Mouse (Mus musculus): Measurements from ENCODE around the gene Zbtb17.

The Zbtb17 gene

GRCm38 (mm10) chr4:141484071-141484470 is 39.6 kb downstream of the Zbtb17 start:
- intact Hi-C loops (cut with DNase I) = no loop called here

GRCm38 (mm10) chr4:141487581-141487980 is 43.1 kb downstream of the Zbtb17 start:
- intact Hi-C loops (cut with DNase I) = no loop called here

- intact Hi-C loops (cut with DNase I) = no loop called here
Measured at GRCm38 (mm10) chr4:141488670-141489069, 44.2 kb downstream of the Zbtb17 start.

DNA sequence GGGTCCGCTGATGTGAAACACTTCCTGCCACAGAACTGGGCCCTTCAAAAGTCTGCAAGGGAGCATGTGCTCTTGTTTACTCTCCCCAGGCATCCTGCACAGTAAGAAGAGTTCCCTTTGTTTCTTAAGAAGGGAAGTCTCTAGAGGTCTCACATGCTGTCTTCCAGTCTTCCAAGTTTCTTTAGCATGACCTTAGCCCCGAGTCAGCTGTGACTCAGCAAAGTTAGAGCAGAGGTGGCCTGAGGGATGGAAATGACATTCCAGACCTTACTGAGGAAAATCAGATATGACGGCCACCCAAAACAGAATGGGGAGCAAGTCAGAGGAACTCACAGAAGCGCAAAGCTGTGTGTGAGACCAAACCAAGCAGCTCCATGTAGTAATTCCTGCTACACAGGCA is 56.2 kb downstream of the Zbtb17 start:
- intact Hi-C loops (cut with DNase I) = loop anchor here (5.0 kb wide), 1 partner anchor 37 kb away; the partner anchor contains the start of gene Spen

- intact Hi-C loops (cut with DNase I) = loop anchor here (5.0 kb wide), 1 partner anchor 36 kb away; the partner anchor contains the start of gene Spen
Measured at GRCm38 (mm10) chr4:141501058-141501457, 56.6 kb downstream of the Zbtb17 start.

- intact Hi-C loops (cut with DNase I) = loop anchor here (5.0 kb wide), 1 partner anchor 35 kb away; the partner anchor contains the start of gene Spen
Measured at GRCm38 (mm10) chr4:141502723-141503122, 58.3 kb downstream of the Zbtb17 start.

DNA sequence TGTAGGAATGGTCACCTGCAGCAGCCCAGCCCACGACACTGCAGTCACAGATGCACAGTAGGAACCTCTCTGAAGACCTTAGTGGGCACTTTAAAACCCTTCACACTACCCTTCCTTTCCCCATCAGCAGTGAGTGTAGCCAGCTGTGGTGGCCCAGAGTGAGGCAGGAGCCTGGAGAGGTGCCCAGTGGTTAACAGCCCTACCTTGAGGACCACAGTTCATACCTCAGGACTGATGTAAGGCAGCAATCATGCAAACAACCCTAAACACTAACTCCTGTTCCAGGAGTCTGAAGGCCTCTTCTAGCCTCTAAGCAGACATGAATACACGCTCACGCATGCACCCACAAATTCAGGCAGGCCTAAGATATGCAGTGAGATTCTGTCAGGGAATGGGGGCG is 60.0 kb downstream of the Zbtb17 start:
- intact Hi-C loops (cut with DNase I) = loop anchor here (5.0 kb wide), 1 partner anchor 33 kb away; the partner anchor contains the start of gene Spen

DNA sequence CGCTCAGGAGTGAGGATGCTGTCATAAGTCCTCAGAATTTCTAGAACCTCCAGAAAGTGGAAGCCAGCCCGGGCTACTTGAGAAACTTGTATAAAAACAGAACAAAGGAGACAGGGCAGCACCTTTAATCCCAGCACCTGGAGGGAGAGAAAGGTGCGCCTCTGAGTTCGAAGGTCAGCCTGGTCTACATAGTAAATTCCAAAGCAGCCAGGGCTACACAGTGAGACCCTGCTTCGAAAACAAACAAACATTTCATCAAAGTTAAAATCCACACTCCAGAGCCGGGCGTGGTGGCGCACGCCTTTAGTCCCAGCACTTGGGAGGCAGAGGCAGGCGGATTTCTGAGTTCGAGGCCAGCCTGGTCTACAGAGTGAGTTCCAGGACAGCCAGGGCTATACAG is 61.4 kb downstream of the Zbtb17 start:
- intact Hi-C loops (cut with DNase I) = loop anchor here (5.0 kb wide), 1 partner anchor 41 kb away; no protein-coding TSS in a partner anchor

DNA sequence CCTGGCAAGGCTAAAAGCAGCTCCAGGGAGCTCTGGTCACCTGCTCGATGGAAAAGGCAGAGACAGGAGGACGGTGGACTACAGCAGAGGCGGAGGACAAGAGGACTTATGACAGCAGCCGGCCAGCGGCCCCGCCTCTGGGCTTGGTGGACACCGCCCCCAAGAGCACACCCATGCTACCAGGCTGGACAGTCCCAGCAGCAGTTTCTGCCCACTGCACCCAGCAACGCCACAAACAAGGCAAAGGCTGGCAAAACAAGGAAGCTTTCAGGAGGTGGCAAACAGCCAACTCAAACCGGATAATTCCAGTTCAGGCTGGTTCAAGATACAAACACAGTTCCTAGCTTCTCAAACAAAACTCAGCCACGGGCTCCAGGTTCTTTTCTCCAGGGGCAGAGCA is 61.9 kb downstream of the Zbtb17 start:
- intact Hi-C loops (cut with DNase I) = loop anchor here (5.0 kb wide), 1 partner anchor 41 kb away; no protein-coding TSS in a partner anchor

- intact Hi-C loops (cut with DNase I) = loop anchor here (5.0 kb wide), 1 partner anchor 40 kb away; no protein-coding TSS in a partner anchor
Measured at GRCm38 (mm10) chr4:141506893-141507292, 62.4 kb downstream of the Zbtb17 start.

DNA sequence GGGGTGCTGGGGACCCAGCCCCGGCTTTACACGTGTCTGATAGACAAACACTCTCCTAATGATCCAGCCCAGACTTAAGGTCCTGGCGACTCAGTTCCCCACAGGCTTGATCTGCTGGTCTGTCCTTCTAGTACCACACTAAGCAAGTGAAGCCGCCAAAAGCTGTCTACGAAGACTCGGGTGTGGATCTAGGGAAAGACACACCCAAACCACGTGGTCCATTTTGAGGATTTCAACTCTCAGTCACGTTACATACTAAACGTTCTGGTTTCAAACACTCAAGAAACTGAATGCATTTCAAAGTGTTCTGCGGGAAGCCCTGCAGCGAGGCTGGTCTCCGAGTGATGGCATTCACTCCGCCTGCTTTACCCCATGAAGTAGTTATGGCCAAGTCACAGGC is 66.0 kb downstream of the Zbtb17 start:
- intact Hi-C loops (cut with DNase I) = no loop called here

DNA sequence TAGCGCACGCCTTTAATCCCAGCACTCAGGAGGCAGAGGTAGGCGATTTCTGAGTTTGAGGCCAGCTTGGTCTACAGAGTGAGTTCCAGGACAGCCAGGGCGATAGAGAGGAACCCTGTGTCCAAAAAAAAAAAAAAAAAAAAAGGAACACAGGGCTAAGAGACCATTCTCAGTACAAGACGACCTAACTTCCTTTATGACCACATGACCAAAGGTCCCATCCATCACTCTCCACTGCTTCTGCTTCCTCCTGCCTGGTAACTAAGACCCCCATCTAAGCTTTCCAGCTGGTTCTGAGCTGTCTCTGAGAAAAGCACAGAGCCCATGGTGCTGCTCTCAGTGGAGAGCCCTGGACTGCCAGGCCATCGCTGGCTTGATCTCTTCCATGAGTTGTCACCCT is 67.7 kb downstream of the Zbtb17 start:
- intact Hi-C loops (cut with DNase I) = no loop called here

DNA sequence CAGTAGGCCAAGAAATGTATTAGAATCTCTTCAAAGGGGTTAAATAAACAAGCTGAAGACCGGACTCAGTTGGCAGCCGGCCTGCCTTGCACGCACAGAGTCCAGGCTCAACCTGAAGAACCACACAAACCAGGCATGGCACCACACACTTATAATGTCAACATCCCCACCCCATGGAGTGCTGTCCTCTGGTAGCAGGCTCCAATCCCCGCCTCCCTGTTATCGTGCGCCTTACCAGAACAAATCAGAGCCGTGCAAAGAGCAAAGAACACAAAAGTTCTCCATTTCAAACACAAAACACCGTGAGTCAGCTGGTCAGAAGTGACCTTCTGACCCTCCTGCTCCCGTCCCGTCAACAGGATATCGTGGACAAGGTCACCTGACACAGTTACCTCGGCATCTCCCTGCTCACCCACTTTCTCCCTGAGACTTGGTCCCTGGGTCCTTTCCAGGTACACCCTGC is 69.8 kb downstream of the Zbtb17 start:
- intact Hi-C loops (cut with DNase I) = no loop called here

All from adrenal gland (tissue).